Mouse (Mus musculus) G1E (cell line): ENCODE measurements around the gene Blnk. TPM values are rescaled to one million over a fixed set of nuclear protein-coding genes. Genes with fewer than 3 reads are reported as not detected.

Experiments
- ATAC-seq: 2 replicates; pipeline ENCODE4 v1.8.0; 2016; ENCODE audit warnings: mild to moderate bottlenecking; ENCODE audit not compliant: insufficient number of reproducible peaks, poor library complexity, low FRiP score, severe bottlenecking; ENCODE audit errors: extremely low read depth
- DNase-seq: peaks from one replicate; pipeline ENCODE4 v3.0.0; 2012; ENCODE audit warnings: low spot score
- H3K27me3 ChIP-seq: 2 replicates; pipeline ENCODE4 v1.6.1; 2012; ENCODE audit warnings: mild to moderate bottlenecking, low read length, inconsistent platforms; ENCODE audit not compliant: insufficient read depth
- H3K36me3 ChIP-seq: replicated peaks from 2 replicates; pipeline ENCODE3; 2012; ENCODE audit warnings: mild to moderate bottlenecking, inconsistent platforms
- H3K4me1 ChIP-seq: 2 replicates; pipeline ENCODE4 v1.6.1; 2012; ENCODE audit warnings: low read depth, low read length, inconsistent platforms, mixed read lengths; ENCODE audit not compliant: insufficient read depth
- H3K4me3 ChIP-seq: 2 replicates; pipeline ENCODE4 v1.5.1; 2012; ENCODE audit warnings: low read depth, mild to moderate bottlenecking, inconsistent platforms, low read length, moderate library complexity, mixed read lengths
- H3K9me3 ChIP-seq: replicated peaks from 2 replicates; pipeline ENCODE4 v1.6.1; 2012; ENCODE audit warnings: inconsistent platforms
- CTCF ChIP-seq: IDR thresholded peaks from 2 replicates; pipeline ENCODE4 v1.5.1; 2012; ENCODE audit warnings: low read depth, low read length, inconsistent platforms, mixed read lengths
- GATA1 ChIP-seq: IDR thresholded peaks from 2 replicates; pipeline ENCODE4 v1.6.1; 2012; ENCODE audit warnings: borderline replicate concordance, low read length, inconsistent platforms, mixed read lengths
- GATA2 ChIP-seq: IDR thresholded peaks from 2 replicates; pipeline ENCODE4 v1.6.1; 2012; ENCODE audit warnings: low read depth, low read length, inconsistent platforms, borderline replicate concordance
- POLR2AphosphoS5 ChIP-seq: IDR thresholded peaks from 2 replicates; pipeline ENCODE4 v1.6.1; 2012; ENCODE audit warnings: low read depth, low read length, inconsistent platforms; ENCODE audit not compliant: insufficient replicate concordance
- TAL1 ChIP-seq: conservative IDR thresholded peaks from 2 replicates; pipeline ENCODE4 v1.6.1; 2012; ENCODE audit warnings: low read depth, low read length, inconsistent platforms, mixed read lengths
- polyA plus RNA-seq: library from polyadenylated mRNA; stranded (reverse); fragments of >175 nt; gene quantifications from 2 replicates; pipeline ENCODE4 v1.2.3, GENCODE M21; 2012
- total RNA-seq, 2 experiments: library from RNA; stranded (forward) in 1 of 2; stranded (reverse) in 1 of 2; fragments of 200-1000 nt in 1 of 2; fragments of >200 nt in 1 of 2; fragmentation: Nextera tagmentation in 1 of 2; gene quantifications; 2 replicates each; pipeline ENCODE4 v1.2.3; 2014 to 2017

The Blnk gene
- total and polyA plus RNA-seq, 3 experiments: 0.15 to 0.44 TPM; not detected in 1

GRCm38 (mm10) chr19:41015951-41016716 is 21.8 kb upstream of the Blnk start:
- ATAC-seq (no peak), DNase-seq (peak; percentile 6)
- Histone ChIP-seq H3K9me3 (no peaks in the 10 kb centered on the region), H3K36me3 (no peaks in the 10 kb centered on the region), H3K27me3 (peaks cover 18% of the 10 kb centered on the region), H3K4me3 (no peak overlapping the region), H3K4me1 (peaks cover 3% of the 10 kb centered on the region)
- TF ChIP-seq CTCF (peak; percentile 55), TAL1 (no peak)

DNA sequence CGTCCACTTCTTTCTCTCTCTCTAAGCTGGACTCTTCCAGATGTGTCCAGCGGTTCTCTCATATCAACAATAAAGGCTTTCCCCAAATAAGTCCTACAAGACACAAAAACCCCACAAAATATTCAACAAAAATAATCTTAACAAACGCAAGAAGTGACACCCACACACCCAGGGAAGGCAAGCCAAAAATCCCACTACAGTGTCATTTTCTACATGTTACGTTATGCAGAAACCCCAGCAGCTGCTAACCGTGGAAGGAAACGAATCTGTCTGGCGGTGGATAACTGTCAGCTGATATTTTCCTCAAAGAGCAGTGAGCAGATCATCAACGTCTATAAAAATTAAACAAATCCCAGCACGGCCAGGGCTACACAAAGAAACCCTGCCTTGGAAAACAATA is 19.7 kb upstream of the Blnk start:
- Histone ChIP-seq H3K9me3 (no peaks in the 10 kb centered on the region), H3K36me3 (no peaks in the 10 kb centered on the region), H3K4me1 (peaks cover 3% of the 10 kb centered on the region), H3K27me3 (peaks cover 17% of the 10 kb centered on the region), H3K4me3 (no peak overlapping the region)
- no peak for DNase-seq
- no peak for ATAC-seq
- TF ChIP-seq POLR2AphosphoS5: no peak
- no peak for TF ChIP-seq CTCF
- no peak for TF ChIP-seq GATA2
- TF ChIP-seq GATA1: no peak
- no peak for TF ChIP-seq TAL1

- ATAC-seq (no peak), DNase-seq (no peak)
- Histone ChIP-seq H3K4me3 (no peak overlapping the region), H3K9me3 (no peaks in the 10 kb centered on the region), H3K4me1 (peaks cover 3% of the 10 kb centered on the region), H3K36me3 (no peaks in the 10 kb centered on the region), H3K27me3 (peaks cover 17% of the 10 kb centered on the region)
- TF ChIP-seq POLR2AphosphoS5 (no peak), TAL1 (no peak), GATA1 (no peak), CTCF (no peak), GATA2 (no peak)
Measured at GRCm38 (mm10) chr19:41013591-41013990, 19.3 kb upstream of the Blnk start.

DNA sequence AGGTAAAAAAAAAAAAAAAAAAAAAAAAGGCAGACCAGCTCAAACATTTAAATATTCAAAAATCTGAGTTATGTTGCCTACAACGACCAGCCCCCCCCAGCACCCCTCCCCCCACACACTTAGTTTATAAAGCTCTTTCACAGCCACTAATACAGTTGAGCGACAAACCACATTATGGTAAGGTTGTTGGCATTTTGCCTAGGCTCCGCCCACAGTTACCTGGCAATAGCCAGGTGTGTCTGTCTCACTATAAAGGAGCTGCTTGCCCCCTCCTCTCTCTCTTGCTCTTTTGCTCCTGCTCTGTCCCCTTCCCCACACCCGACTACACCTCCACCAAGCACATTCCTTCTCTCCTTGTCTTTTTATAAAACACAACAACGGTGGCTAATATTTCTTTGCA is 17.3 kb upstream of the Blnk start:
- DNase-seq: no peak
- no peaks in the 10 kb centered on the region for H3K9me3 ChIP-seq
- H3K27me3 ChIP-seq: peaks cover 18% of the 10 kb centered on the region
- ATAC-seq: no peak
- H3K4me3 ChIP-seq: no peak overlapping the region
- TF ChIP-seq GATA2: no peak
- no peak for TF ChIP-seq POLR2AphosphoS5
- no peak for TF ChIP-seq TAL1
- no peak for TF ChIP-seq CTCF
- no peak for TF ChIP-seq GATA1
- H3K4me1 ChIP-seq: peaks cover 3% of the 10 kb centered on the region
- no peaks in the 10 kb centered on the region for H3K36me3 ChIP-seq

DNA sequence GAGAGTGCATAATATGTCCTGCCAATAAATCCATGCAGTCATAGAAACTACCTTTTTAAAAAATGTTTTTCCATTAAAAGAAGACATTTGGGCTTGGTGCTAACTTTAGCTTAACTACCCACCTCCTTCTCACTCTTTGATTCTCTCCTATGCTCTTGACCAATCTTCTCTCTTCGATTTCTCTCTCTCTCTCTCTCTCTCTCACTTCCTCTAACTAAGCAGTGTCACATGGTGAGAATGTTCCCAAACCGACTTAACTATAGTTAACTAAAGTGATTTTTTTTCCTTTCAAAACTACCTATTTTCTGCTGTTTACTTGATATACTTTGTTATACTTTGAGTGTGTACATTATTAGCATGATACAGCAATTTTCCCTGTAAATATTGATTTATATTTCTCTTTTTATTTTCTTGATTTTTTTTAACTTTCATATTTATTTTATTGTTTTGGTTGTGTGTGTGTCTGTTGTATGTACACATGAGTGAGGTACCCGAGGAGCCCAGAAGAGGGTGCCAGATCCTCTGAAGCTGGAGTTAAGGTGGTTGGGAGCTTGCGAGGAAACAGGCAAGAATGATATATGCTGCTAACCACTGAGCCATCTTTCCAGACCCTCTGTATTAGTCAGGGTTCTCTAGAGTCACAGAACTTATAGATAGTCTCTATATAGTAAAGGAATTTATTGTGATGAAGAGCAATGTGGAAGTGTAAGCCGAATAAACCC is 14.5 kb upstream of the Blnk start:
- Histone ChIP-seq H3K4me3 (no peak overlapping the region), H3K4me1 (no peaks in the 10 kb centered on the region), H3K36me3 (no peaks in the 10 kb centered on the region), H3K27me3 (peaks cover 19% of the 10 kb centered on the region), H3K9me3 (no peaks in the 10 kb centered on the region)
- ATAC-seq (no peak), DNase-seq (no peak)
- no peak for TF ChIP-seq POLR2AphosphoS5

- H3K9me3 ChIP-seq: no peaks in the 10 kb centered on the region; the same call in 1 of the 2 replicates
- H3K27me3 ChIP-seq: peaks cover 15% of the 10 kb centered on the region
- H3K4me1 ChIP-seq: no peaks in the 10 kb centered on the region
- no peak for DNase-seq
- no peak overlapping the region for H3K4me3 ChIP-seq
- ATAC-seq: no peak
- no peaks in the 10 kb centered on the region for H3K36me3 ChIP-seq
- TF ChIP-seq TAL1 (no peak), GATA1 (no peak), GATA2 (no peak), POLR2AphosphoS5 (no peak), CTCF (no peak)
Measured at GRCm38 (mm10) chr19:41007733-41008132, 13.4 kb upstream of the Blnk start.
